Mouse (Mus musculus) forebrain, embryonic 15.5 days (tissue): Measurements from ENCODE around the gene Gm8332. TPM values are rescaled to one million over a fixed set of nuclear protein-coding genes. Genes with fewer than 3 reads are reported as not detected.
"Not testable (repeated sequence)": the region's sequence is repeated elsewhere in the genome, so short reads cannot be mapped to it uniquely, and the experiment has no call there.

Experiments
- ATAC-seq: fragments of 200-750 bp; cut with Nextera tagmentation; replicated peaks from 2 replicates; pipeline ENCODE4 v1.8.0; 2017; ENCODE audit warnings: mild to moderate bottlenecking, moderate TSS enrichment, moderate library complexity
- H3K27ac ChIP-seq: fragments of 300-500 bp; sonication (generic); replicated peaks from 2 replicates; pipeline ENCODE4 v1.5.1; 2015; ENCODE audit warnings: mild to moderate bottlenecking, inconsistent platforms
- H3K27me3 ChIP-seq: fragments of 300-500 bp; sonication (generic); 2 replicates; pipeline ENCODE4 v1.6.1; 2015; ENCODE audit warnings: inconsistent platforms
- H3K36me3 ChIP-seq: fragments of 300-500 bp; sonication (generic); 2 replicates; pipeline ENCODE4 v1.6.1; 2015; ENCODE audit warnings: mild to moderate bottlenecking, inconsistent platforms
- H3K4me1 ChIP-seq: fragments of 300-500 bp; sonication (generic); 2 replicates; pipeline ENCODE4 v1.6.1; 2015; ENCODE audit warnings: inconsistent platforms
- H3K4me2 ChIP-seq: fragments of 300-500 bp; sonication (generic); replicated peaks from 2 replicates; pipeline ENCODE4 v1.6.1; 2015; ENCODE audit warnings: mild to moderate bottlenecking, inconsistent platforms
- H3K4me3 ChIP-seq: fragments of 300-500 bp; sonication (generic); 2 replicates; pipeline ENCODE4 v1.5.1; 2015; ENCODE audit warnings: mild to moderate bottlenecking, inconsistent platforms
- H3K9ac ChIP-seq: fragments of 300-500 bp; sonication (generic); replicated peaks from 2 replicates; pipeline ENCODE4 v1.6.1; 2015; ENCODE audit warnings: mild to moderate bottlenecking, inconsistent platforms
- H3K9me3 ChIP-seq: fragments of 300-500 bp; sonication (generic); 2 replicates; pipeline ENCODE4 v1.6.1; 2016; ENCODE audit warnings: inconsistent platforms
- WGBS: fragments of 180-500 bp; shearing (Covaris S2); methylation state at CpG from one replicate; pipeline ENCODE4 v1.1.7; 2015; ENCODE audit warnings: mixed read lengths; 5-methylcytosine and 5-hydroxymethylcytosine counted together
- polyA plus RNA-seq: library from polyadenylated mRNA; unstranded; fragments of >200 nt; fragmentation: Nextera tagmentation; extraction: Ambion mirVana; gene quantifications from 2 replicates; pipeline ENCODE4 v1.2.1, GENCODE M21; 2015

Gm8332 gene
- polyA plus RNA-seq: not detected in 2 replicates

DNA sequence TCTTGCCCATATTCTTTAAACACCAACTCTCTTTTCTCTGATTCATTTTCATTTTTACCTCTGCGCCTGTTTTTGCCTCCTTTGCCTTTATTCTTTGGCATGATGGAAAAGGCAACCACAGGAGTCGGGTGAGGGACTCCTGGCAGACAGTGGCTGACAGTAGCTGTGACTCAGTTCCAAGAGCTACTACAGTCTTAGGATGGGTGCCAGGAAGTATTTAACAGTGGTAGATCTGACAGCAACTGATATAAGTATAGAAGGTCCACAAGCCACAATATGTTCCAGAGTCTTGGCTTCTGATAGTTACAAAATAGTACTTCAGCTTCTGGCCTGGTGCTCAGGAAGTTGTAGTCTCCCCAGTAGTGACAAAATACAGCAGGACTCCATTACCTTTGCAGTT, at the start of gene Gm8332:
TSS of gene Gm8332 (minus strand) at position 101 of the 400 bp plus-strand sequence.
- WGBS: 67% methylated on average over 1 of the region's 2 CpGs
- not testable (repeated sequence) for H3K27me3 ChIP-seq, H3K9ac ChIP-seq, H3K9me3 ChIP-seq, H3K4me1 ChIP-seq, H3K4me2 ChIP-seq, ATAC-seq, H3K36me3 ChIP-seq, H3K27ac ChIP-seq, H3K4me3 ChIP-seq

DNA sequence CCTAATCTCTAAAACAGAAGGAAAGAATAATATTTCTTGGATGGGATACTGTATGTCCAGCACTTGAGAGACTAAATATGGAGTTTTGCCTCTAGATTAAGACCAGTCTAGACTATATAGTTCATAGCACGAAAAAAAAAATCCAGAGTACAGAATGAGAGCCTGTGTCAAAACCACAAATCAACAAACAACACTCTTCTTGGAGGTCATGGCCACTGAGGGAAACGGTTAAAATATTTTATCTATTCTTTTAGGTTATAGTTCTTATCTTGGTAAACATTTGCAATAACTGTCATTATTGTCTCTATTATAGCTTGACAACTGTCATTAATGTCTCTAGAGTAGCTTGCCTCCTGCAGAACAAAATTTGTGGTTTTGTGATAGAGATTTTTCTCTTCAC, 47.3 kb upstream of the Gm8332 start:
- ATAC-seq, H3K4me1 ChIP-seq, H3K36me3 ChIP-seq, H3K27me3 ChIP-seq, H3K9ac ChIP-seq, H3K27ac ChIP-seq, H3K9me3 ChIP-seq, H3K4me3 ChIP-seq, H3K4me2 ChIP-seq: not testable (repeated sequence)
- 80% methylated on average over 2 of the region's 2 CpGs for WGBS

DNA sequence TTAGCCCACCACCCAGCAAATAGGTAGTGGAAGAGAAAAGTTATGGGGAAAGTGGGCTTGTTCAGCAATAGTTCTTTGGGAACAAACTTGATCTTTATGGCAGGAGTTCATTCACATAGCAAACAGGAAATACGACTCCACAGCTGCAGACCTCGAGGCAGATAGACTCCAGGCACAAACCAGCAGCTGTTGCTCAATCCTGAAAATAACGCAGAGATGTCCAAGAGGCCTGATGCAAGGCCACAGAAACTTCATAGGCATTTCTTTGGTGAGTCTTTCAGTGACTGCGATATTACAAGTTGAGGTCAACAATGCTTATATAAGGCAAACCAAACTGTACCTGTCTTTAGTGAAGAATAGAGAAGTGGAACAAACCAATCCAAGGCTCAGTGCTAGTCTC, 43.2 kb upstream of the Gm8332 start:
- not testable (repeated sequence) for H3K4me2 ChIP-seq, H3K27ac ChIP-seq, ATAC-seq, H3K9me3 ChIP-seq, H3K4me3 ChIP-seq, H3K9ac ChIP-seq, H3K36me3 ChIP-seq, H3K4me1 ChIP-seq, H3K27me3 ChIP-seq
- 78% methylated on average over 4 of the region's 4 CpGs for WGBS

DNA sequence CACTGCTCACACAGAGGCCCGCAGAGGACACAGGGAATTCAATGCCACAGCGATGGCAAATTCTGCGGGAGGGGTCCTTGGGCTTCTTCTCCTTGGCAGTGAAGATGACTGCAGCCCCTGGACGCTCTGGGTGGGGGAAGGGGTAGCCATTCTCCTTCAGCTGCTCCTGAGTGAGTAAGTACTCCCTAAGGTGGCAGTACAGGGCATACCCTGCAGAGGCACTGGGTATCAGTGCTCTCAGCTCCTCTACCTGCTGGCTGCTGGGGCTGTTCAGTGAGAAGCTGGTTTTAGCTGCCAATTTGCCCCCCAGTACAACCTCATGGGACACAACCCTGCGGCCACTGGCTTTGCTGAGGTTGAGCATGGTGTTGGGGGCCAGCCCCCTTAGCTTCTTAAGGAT, 35.3 kb upstream of the Gm8332 start:
- not testable (repeated sequence) for H3K9me3 ChIP-seq, ATAC-seq, H3K27me3 ChIP-seq, H3K27ac ChIP-seq, H3K4me2 ChIP-seq, H3K4me1 ChIP-seq, H3K36me3 ChIP-seq, H3K9ac ChIP-seq, H3K4me3 ChIP-seq
- WGBS: 89% methylated on average over 5 of the region's 5 CpGs

DNA sequence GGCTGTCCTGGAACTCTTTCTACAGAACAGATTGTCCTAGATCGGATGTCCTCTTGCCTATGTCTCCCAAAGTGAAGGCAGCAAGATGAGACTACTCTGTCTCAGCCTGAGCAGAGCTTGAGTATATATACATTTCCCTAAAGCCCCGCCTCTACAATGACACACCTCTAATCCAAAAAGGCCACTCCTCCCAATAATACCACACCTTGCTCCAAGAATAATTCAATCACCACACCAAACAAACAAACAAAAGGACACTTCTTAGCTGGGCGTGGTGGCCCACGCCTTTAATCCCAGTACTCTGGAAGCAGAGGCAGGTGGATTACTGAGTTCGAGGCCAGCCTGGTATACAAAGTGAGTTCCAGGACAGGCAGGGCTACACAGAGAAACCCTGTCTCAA, 24.5 kb upstream of the Gm8332 start, which contains the start of gene Gm5662:
TSS of gene Gm5662 (minus strand) at position 101 of the 400 bp plus-strand sequence.
- not testable (repeated sequence) for H3K27me3 ChIP-seq, H3K9ac ChIP-seq, H3K4me3 ChIP-seq, H3K9me3 ChIP-seq, H3K36me3 ChIP-seq, H3K27ac ChIP-seq, H3K4me1 ChIP-seq, H3K4me2 ChIP-seq, ATAC-seq
- WGBS: 89% methylated on average over 5 of the region's 5 CpGs

DNA sequence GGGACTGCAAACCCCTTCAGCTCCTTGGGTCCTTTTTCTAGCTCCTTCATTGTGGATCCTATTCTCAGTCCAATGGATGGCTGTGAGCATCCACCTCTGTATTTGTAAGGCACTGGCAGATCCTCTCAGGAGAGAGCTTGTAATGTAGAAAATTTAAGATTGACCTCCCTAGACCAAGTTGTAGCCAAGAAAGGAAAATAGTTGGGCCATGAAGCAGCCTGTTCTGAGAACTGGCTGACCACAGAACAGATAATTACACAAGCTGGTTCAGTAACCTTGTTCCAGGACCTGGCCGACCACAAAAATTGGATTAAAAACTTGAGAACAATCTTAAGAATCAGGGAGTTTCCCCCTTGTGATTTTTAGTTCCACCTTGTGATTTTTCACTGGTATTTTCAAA, 7.3 kb upstream of the Gm8332 start:
- ATAC-seq: no peak
- 40% methylated on average over 1 of the region's 1 CpGs for WGBS

DNA sequence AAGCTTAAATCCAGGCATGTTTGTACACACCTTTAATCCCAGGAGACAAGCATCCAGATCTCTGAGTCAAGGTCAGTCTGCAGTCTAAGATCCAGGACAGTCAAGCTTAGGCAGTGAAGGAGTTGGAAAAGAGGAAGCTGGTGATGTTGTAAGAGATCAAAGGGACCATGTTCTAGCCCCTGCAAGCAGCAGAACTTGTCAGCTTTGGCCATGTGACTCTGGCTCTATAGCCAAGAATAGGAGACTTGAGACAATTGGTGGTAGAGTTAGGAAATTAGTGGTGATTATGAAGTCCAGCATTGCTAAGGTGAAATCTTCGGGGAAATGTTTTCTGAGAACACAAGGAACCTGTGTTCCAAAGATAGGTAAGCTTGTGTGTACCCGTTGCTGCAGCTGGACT, 6.0 kb upstream of the Gm8332 start:
- not testable (repeated sequence) for H3K36me3 ChIP-seq, H3K4me3 ChIP-seq, ATAC-seq, H3K4me2 ChIP-seq, H3K27ac ChIP-seq, H3K27me3 ChIP-seq, H3K4me1 ChIP-seq, H3K9me3 ChIP-seq, H3K9ac ChIP-seq
- WGBS: 65% methylated on average over 2 of the region's 2 CpGs

More for the DNA sequence above, 7.3 kb upstream of the Gm8332 start:
- Histone ChIP-seq H3K9ac (no peak overlapping the region), H3K27ac (no peak overlapping the region), H3K27me3 (no peaks in the 10 kb centered on the region), H3K36me3 (no peaks in the 10 kb centered on the region), H3K9me3 (no peaks in the 10 kb centered on the region), H3K4me2 (no peak overlapping the region), H3K4me3 (no peak overlapping the region), H3K4me1 (no peaks in the 10 kb centered on the region)

DNA sequence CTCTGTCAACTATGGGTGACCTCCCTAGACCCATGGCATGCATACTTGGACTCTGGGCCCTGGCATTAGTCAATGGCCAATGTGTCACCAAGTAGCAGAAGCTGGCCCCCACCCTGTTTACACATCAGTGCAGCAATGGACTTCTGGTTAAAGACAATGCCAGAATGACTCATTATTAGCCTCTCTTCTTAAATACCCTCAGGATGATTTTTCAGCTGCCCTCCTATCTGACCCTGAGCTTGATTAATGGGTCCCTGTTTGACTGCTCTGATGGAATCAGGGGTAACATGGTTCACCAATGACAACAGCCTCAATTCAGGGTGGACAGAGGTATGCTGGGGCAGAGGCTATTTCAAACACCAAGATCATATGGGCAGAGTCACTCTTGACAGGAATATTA, 4.1 kb downstream of the Gm8332 start:
- H3K4me3 ChIP-seq, H3K4me2 ChIP-seq, H3K9ac ChIP-seq, H3K9me3 ChIP-seq, H3K27me3 ChIP-seq, ATAC-seq, H3K4me1 ChIP-seq, H3K36me3 ChIP-seq, H3K27ac ChIP-seq: not testable (repeated sequence)

DNA sequence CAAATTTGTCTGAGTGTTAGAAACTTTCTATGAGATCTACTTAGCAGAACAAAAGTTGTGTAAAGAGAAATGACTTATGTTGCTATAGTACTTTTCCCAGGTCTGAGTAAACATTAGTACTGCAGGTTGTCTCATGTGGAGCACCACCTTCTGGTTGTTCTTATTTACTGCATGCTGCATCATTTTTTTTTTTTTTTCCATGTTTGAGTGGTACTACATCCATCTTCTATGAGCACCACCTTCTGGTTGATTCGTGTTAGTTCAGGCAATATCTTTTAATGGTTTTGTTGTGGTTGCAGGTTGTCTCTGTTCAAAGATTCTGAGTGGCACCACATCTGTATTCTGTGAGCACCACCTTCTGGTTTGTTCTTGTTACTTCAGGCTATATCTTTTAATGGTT, 7.0 kb downstream of the Gm8332 start:
- H3K27me3 ChIP-seq, ATAC-seq, H3K27ac ChIP-seq, H3K9ac ChIP-seq, H3K4me2 ChIP-seq, H3K9me3 ChIP-seq, H3K36me3 ChIP-seq, H3K4me3 ChIP-seq, H3K4me1 ChIP-seq: not testable (repeated sequence)
- WGBS: 57% methylated on average over 1 of the region's 1 CpGs

DNA sequence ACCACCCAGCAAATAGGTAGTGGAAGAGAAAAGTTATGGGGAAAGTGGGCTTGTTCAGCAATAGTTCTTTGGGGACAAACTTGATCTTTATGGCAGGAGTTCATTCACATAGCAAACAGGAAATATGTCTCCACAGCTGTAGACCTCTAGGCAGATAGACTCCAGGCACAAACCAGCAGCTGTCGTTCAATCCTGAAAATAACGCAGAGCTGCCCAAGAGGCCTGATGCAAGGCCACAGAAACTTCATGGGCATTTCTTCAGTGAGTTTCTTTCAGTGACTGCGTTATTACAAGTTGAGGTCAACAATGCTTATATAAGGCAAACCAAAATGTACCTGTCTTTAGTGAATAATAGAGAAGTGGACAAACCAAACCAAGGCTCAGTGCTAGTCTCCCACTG, 30.5 kb downstream of the Gm8332 start:
- no peak overlapping the region for H3K27ac ChIP-seq
- H3K4me1 ChIP-seq: no peaks in the 10 kb centered on the region
- ATAC-seq: no peak
- 94% methylated on average over 3 of the region's 3 CpGs for WGBS
- no peak overlapping the region for H3K4me3 ChIP-seq
- H3K36me3 ChIP-seq: no peaks in the 10 kb centered on the region
- no peaks in the 10 kb centered on the region for H3K27me3 ChIP-seq
- H3K9ac ChIP-seq: no peak overlapping the region
- H3K4me2 ChIP-seq: no peak overlapping the region
- H3K9me3 ChIP-seq: no peaks in the 10 kb centered on the region

DNA sequence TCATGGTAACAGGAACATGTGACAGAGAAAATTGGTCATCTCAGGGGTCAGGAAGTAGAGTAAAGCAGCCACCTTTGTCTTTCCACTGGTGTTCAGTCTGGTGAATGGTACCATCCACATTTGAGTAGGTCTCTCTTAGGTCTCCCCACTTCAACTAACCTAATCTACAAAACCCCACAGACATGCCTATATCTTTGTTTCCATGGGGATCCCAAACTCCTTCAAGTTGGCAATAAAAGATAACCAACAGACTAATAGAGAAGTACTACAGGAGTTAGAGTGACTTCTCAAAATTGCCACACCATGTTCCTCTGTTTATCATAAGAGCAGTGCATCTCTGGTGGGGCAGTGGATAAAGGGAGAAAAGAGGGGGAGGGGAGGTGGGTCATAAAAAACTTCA, 31.8 kb downstream of the Gm8332 start:
- not testable (repeated sequence) for H3K9me3 ChIP-seq, H3K27ac ChIP-seq, H3K4me3 ChIP-seq, H3K4me2 ChIP-seq, H3K27me3 ChIP-seq, ATAC-seq, H3K4me1 ChIP-seq, H3K9ac ChIP-seq, H3K36me3 ChIP-seq

DNA sequence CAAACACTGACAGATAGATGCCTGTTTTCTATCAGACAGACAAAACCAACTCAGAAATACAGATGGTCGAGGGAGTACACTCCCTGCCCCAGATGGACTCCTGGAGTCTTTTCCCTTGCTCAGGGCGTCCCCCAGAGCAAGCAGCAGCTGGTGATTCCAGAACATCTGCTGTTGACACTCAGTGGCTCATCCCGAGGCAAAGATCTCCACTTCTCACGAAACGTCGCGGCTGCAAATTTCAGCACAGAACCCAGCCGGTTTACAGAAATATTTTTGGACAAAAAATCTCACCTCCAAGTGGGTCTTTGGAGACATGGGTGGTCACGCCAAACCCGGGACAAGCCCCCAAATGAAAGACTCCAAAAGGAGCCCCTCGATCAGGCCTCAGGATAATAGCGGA, 35.3 kb downstream of the Gm8332 start:
- 92% methylated on average over 12 of the region's 12 CpGs for WGBS

DNA sequence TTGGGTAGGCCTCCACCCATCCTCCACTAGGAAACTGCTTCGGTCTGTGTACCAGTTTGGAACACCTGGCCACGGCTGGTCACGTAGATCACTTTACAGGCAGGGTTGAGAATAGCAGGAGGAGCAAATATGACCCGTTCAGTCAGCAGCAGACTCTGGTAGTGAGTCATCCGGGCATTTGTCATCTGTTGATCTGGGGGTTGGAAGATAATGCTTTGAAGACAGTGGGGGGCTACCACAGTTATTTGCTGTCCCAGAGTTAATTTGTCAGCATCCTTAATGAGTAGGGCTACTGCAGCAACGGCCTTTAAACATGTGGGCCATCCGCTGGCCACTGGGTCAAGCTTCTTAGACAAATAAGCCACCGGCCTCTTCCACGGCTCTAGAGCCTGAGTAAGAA, 38.4 kb downstream of the Gm8332 start:
- not testable (repeated sequence) for ATAC-seq, H3K27ac ChIP-seq, H3K4me3 ChIP-seq, H3K9ac ChIP-seq, H3K4me2 ChIP-seq, H3K4me1 ChIP-seq, H3K36me3 ChIP-seq, H3K27me3 ChIP-seq, H3K9me3 ChIP-seq
- WGBS: 85% methylated on average over 9 of the region's 9 CpGs

More for the DNA sequence above, 35.3 kb downstream of the Gm8332 start:
- H3K4me1 ChIP-seq: no peaks in the 10 kb centered on the region
- H3K27ac ChIP-seq: no peak overlapping the region
- no peak for ATAC-seq
- no peaks in the 10 kb centered on the region for H3K36me3 ChIP-seq
- no peak overlapping the region for H3K4me2 ChIP-seq
- no peaks in the 10 kb centered on the region for H3K9me3 ChIP-seq
- H3K4me3 ChIP-seq: no peak overlapping the region
- no peak overlapping the region for H3K9ac ChIP-seq
- no peaks in the 10 kb centered on the region for H3K27me3 ChIP-seq
